Mouse (Mus musculus) R1 (cell line): ENCODE measurements around the gene Pdzd2.

Source experiments
- DNase-seq: peaks from one replicate; pipeline ENCODE4 v3.0.0-alpha.2; 2018; ENCODE audit warnings: low read depth, low spot score

Pdzd2 gene

DNA sequence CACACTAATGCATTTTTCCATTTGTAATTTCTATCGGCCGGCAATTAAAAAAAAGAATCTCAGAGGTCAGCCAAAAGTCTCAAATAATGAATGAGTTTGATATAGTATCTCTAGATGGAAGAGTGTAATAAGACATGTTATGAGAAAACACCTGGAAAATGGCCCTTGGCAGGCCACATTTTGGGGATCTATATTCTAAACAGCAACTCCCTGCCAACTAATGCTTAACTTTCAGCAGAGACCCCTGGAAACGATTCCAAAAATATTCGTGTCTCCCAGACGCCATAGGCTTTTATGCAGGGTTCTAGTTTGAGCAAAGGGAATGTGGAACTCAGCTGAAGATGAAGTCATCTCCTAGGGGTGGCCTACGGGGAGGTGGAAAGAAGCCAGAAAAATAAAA lies 197.4 kb downstream of the Pdzd2 start:
- no peak for DNase-seq

DNA sequence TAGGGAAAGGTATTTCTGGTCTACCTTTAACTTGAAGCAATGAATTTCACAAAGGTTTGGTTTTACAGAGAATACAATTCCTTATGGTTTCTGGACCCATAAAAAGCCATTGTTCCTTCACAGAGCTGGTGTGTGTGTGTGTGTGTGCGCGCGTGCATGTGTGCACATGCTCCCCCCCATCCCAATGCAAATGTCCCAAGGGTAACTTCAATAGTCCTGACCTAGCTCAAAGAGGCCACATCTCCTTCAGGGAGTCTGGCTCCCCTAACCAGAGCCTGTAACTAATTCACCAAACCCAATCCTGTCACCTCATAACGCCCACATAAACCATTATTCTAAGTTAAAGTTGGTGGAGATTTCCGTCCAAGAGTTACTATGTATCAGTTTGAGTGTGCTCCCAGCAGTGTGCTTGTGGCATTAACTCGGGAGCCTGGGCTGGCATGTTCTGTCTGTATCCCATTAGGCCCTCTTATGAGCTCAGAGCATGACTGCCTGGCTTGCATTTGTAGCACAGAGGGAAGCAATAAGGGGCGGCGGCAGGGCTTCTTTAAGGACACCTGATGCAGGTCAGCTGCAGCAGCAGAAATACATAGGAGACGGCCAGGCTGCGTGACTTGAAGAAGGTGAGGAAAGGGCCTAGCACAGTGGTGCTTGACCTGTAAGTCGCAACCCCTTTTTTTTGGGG lies 200.0 kb downstream of the Pdzd2 start:
- no peak for DNase-seq

DNA sequence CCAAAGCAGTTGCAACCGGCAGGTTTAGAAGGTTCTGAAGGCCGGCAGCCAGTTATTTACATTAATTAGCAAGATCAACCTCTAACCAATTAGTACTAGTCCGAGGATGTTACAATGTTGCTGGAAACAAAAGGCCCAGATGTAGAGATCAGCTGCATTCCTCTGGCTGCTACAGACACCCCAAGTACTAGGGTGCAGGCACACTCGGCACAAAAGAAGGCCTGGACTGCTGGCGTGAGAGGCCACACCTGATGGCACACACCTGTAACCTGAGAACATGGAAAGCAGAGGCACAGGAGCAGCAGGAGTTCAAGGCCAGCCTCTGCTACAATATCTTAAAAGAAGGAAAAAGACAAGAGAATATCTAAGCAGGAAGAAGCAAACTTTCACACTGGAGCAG lies 206.5 kb downstream of the Pdzd2 start:
- peak; percentile 88 for DNase-seq

DNA sequence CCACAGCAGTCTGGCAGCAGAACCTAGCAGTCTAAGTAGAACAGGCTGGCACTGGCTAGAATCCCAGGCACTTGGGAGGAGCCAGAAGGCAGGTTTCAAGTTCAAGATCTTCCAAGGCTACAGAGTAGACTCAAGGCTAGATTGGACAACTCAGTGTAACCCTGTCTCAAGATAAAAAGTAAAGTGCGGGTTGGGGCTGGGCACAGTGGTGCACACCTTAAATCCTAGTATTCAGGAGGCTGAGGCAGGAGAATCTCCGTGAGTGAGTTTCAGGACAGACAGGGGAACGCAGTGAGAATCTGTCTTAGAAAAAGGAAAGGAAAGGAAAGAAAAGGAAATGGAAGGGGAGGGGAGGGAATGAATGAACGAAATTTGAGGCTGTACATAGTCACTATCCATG lies 207.2 kb downstream of the Pdzd2 start:
- DNase-seq = no peak

DNA sequence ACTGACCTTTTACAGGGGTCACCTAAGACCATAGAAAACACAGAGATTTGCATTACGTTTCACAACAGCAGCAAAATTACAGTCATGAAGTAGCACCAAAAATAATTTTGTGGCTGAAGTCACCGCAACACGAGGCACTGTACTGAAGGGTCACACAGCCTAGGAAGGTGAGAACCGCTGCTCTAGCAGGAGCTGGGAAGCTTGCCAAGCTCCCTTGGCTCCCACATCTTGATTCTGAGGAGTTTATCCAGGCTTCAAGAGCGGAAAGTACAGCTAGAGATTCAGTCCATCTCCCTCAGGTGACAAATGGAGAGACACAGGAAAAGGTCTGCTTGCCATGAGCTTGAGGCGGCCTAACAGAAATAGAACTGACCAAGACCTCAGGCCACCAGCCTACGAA lies 216.9 kb downstream of the Pdzd2 start:
- no peak for DNase-seq

DNA sequence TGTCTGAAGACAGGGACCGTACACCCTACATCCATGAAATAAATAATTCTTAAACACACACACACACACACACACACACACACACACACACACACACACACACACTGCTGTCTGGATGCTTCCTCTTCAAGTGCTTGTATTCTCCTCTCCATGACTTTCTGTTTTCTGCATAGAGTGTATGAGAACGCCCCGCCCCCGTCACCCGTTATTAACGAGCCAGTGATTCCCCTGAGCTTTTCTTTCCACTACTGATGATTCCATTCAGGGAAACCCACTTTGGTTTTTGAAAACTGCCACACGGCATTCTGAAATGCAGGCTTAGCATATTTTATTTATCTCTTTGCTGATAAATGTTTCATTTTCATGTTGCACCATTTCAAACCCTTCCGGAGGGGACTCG lies 219.4 kb downstream of the Pdzd2 start:
- DNase-seq = no peak

DNA sequence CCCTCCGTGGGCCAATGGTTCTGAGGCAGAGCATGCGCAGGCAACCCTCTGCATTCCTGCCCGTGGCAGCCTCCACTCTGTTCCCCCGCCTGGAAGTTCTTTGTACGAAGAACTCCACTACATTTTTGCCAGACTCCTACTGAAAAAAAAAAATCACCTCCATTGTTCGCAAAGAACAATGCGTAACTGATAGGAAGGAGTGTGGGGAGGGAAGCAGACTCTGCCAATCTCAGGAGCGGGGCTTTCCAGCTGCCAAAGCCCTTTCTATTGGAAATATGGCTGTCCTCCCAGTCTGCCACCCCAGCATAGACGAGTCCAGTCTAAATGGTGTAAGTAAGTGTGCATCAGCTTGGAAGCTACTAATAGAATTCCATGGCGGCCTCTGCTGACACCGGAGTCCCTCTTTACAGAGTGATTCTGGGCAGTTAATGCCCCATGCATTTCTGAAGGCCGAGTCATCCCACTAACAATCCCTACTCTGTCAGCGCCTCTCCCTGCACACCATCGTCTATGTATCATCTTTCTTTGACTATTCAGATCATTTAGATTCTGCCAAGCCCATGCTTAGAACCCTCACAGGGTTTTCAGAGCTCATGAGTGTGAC lies 221.3 kb downstream of the Pdzd2 start:
- DNase-seq = no peak

DNA sequence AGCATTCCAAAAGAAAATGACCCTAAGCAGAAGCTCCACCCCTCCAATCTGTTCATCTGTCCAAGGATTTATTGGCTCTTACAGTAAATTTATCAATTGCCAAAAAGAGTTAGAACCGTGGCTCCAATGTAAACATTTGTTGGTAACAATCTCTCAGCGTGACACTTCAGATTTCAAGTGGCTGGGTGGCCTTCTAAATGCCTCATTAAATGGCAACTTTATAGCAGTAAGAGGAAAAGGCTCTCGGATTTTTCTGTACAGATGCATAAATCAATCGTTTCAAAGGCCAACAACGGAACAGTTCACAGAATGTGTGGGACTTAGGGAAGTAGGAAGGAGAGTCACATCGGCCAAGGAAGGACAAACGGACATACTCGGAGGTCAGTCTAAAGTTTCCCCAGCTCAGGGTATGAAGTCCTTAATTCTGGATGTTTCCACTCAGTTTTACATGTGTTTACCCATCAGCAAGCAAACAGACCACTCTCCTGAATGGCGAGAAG lies 222.4 kb downstream of the Pdzd2 start:
- no peak for DNase-seq

DNA sequence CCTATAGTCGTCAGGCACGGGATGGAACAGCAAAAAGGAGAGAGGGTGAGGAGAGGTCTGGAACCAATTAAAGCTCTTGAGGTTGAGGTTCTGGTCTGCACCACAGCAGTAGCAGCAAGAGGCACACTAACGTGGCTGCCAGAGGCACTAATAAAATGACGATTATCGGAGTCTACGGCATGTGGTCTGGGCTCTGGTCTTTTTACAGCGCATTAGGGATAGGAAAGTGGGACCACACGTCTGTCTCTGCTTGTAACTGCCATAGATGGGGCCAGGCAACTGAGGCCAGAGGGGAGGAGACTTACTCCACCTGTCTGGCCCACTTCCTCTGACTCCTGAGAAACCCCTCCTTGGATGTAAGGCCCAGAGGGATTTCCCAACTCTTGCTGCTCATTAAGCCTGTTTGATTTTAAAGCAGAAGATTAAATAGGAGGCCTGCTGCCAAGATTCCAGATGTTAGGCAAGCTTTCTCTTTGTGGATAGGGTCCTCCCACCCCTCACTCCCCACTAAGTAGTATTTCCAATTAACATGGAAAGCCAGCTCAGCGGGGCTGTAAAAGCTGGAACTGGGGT lies 224.4 kb downstream of the Pdzd2 start:
- no peak for DNase-seq

DNA sequence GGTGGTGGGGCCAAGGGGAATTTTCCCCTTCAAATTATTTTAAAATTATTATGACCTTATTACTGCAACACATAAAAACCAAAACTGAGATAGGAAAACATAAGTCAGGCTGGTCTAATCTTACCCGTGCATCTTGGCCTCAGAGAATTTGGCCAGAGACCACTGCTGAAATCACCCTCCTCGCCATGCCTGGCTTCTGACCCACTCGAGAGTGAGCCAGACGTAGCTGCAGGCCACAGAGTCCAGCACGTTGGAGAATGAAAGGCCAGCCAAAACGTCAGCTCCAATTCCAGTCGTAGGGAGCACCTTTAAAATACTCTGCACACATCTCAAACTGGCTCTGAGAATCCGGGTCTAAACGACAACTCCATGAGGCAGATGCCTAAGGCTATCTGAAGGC lies 226.2 kb downstream of the Pdzd2 start:
- no peak for DNase-seq

DNA sequence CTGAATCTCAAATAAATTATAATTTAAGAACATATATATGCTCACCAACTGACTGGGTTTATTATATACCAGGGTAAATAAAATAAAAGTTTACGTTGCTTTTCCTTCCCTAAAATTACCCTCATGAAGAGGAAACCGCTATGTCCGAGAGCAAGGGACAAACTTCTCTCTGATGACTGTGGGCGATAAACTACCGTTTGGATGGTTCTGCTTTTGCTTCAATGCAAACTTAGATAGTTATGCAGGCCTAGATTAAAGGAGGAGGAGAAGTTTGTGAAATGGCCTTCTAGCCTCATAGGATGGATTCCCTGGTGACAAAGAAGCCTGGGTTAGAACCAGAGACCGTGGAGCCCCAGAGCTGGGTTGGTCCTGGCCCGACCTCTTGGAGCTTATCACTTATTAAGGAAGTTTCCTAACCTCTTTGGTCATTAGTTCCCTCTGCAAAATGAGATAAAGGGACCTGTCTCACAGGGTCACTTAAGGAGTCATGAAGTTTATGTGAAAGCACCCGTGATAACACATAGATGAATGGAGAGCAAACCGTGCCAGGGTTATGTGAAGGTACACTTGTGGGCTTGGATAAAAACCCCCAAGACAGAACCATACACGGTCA lies 230.9 kb downstream of the Pdzd2 start:
- DNase-seq = no peak

DNA sequence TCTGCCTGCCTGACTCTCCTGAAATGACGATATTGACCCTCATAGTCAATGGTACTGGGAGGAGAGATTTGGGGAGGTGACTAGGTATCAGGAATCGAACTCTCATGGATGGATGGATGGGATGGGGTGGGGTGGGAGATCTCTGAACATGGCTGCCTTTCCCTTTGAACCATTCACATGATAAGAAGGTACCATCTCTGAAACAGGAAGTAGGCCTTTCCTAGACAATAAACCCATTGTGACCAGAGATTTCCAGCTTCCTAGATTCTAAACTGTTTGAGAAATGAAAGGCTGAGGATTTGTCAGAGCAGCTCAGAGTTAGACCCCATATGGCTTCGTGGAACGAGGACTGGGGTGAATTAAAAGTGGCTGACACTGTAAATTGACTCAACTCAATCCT lies 232.2 kb downstream of the Pdzd2 start:
- peak; percentile 88 for DNase-seq

DNA sequence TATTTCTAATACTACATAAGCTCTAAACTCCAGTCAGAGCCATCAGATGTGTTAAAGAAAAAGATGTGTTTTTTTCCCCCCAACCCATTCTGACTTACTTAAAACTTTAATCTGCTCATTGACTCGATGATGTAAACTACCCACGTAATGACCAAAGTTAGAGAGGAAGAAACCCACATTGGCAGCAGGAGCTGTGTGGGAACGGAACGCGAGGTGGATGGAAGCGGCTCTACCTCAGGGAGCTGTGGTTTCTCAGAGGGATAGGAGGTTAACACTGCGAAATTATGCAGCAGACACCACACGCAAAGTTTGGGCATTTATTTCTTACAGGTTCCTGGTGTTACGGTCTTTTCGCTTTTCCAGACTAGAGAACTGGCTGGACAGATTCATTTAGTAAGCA lies 233.2 kb downstream of the Pdzd2 start:
- no peak for DNase-seq

DNA sequence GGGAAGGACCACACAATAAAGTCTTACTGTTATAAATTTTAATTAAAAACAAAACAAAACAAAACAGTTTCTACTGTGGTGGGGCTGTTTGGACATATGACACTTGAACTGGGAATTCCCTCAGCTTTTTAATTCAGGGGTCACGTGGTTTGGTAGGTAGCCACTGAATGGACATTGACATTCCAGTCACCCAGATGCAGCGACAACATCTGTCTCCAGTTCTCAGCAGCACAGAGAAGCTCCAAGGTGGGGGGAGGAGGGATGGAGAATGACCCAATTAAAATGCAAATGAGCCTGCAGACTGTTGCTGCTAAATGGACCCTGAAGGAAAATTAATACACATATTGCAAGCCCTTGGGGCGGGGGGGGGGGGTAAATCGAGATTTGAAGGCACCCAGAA lies 233.6 kb downstream of the Pdzd2 start:
- DNase-seq = no peak

DNA sequence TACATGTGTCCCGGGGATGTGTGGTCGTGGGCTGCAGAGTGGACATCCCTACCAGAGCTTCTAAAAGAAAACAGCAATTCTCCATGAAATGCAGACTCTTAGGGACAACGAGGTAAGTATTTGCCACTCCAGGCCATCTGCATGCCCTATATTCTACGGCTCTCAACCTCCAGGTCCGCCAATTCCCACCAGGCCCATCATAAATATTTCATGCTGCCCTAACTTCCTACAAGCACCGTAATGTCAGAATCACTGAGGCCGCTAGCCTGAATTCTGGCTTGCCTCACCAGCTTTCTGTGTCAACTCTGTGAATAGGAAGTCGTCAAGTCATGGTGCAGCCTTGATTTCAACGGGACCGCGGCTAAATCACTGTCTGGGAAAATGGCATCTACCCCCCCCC lies 234.2 kb downstream of the Pdzd2 start:
- DNase-seq = no peak

DNA sequence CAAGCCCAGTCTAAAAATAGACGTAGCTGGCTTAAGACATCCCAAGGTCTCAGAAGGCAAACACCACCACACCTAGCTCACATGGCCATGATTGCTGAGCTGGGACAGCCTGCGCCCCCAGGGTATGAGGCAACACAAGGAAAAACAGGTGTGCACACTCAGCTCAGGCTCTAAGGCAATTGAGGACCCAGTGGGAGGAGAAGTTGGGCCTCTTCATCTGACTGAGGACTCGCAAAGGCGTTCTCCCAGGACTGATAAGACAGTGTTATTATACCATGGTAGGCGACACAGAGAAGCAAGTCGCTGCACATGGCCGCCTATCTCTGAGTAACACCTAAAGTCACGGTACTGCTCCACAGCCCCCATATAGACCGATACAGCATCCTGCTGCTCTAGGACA lies 235.8 kb downstream of the Pdzd2 start:
- DNase-seq = peak; percentile 75

DNA sequence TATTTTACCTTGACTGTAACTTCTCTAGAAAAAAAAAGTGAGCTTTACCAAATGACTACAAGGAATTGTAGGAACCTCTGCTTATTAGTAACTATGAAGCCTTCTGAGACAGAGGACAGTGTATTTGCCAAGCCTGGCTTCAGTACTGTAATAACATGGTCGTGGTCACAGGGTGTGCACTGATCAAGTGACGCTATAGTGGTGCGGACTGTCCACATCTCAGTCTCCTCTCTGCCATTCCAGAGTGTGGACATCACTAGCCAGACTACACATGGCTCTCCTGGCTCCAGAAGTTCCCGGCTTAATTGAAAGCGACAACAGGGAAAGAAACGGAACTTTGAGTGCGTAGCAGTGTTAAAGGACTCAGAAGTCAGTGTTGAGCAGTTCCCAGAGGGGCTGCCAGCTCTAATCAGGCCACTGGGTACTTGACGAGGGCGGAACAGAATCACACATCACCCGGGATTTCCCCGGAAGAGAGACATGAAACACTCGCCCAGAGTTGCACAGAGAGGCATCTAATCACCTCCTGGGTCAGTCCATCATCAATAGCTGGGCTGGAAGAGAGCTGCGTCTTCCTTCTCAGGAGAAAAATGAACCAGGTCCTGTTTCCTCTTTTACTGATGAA lies 237.7 kb downstream of the Pdzd2 start:
- DNase-seq = no peak

DNA sequence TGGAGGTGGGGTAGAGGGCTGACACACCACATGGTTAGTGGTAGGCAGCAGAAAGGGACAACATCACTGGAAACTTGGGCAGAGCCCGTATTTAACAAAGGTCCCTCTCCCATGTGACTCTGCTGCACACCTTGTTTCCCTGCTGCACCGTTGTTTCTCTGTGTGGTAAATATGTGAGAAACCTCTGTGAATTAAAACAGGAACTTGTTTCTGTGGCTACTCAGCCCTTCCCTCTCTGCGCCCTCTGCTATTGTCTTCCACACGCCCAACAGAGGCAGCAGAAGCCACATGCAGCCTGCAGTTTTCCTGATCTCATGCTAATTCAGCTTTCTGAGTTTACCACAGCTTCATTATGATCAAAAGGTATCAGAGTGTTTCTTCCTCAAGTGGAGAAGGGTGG lies 239.1 kb downstream of the Pdzd2 start:
- DNase-seq = peak; percentile 90

DNA sequence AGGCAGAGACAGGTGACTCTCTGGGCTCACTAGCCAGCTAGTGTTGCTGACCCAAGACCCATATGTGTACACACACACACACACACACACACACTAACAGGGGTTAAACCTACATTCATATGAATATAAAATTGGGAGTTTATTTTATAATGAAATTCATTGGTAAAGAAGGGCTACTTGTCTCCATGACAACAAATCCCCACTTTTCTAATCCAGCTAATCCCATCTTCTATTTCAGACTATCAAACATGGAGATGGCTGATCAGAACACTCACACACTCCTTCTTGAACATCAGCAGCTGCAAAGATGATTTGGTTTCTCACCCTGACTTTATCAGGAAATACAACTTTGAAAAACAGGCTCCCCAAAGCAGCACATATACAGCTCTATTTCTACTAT lies 245.6 kb downstream of the Pdzd2 start:
- no peak for DNase-seq

DNA sequence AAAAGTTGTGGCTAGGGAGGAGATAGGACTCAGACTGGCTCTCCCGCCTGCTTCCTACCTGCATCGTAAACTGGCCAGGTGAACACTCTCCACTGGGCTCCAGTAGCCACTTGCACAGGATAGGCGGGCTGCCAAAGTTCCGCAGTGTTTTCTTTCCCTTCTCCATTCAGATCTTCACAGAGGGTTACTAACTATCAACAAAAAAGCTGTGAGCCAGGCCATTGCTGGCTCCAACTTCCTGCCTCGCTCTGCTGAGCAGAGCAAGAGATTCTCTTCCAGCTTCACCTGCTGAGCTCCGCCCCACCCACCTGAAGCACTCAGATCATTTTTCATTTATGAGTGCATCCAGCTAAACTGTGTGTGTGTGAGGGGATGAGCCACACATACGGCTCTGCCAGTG lies 246.5 kb downstream of the Pdzd2 start:
- no peak for DNase-seq

DNA sequence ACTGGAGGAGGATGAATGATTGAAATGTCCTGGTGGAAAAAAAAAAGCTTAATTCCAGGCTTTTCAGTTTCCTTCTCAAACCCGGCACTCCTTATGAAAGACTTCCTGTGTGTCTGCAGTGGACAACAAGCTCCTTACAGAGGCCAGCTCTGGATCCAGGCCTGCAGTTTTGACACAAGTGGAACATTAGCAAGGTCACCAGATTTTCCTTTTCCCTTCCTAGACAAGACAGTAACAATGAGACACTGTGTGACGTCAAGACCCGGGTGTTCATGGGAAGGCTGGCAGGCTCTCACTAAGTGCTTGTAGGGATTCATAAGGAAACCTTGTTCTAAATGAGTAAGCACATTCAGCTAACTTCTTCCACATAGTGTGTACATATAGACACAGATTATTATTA lies 248.8 kb downstream of the Pdzd2 start:
- peak; percentile 51 for DNase-seq

DNA sequence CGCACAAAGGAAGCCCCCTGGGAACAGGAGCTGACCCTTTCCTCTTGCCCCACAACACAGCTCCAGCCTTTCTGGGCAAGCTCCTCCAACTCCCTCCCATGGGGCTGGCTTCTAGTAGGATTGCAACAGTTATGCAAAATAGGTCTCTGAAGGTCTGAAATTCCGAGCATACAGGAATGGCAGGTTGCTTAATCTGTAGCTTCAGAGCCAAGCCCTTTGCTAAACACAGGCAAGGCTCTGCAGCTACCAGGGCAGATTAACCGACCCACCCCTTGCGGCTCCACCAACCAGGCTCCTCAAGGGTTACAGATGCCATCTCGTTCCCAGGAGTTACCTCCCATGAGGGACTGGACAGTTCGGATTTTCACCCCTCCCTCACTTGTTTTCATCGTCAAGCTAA lies 249.2 kb downstream of the Pdzd2 start:
- peak; percentile 94 for DNase-seq
